Mouse (Mus musculus) megakaryocyte-erythroid progenitor cell, adult 5-6 weeks (primary cell): Measurements from ENCODE around the gene Smim20. TPM values are rescaled to one million over a fixed set of nuclear protein-coding genes. Genes with fewer than 3 reads are reported as not detected.

Experiments used
- ATAC-seq: replicated peaks from 2 replicates; pipeline ENCODE4 v1.8.0; 2016; ENCODE audit warnings: mild to moderate bottlenecking, inconsistent platforms; ENCODE audit not compliant: severe bottlenecking, poor library complexity, low FRiP score, low TSS enrichment
- total RNA-seq, 2 experiments: library from RNA; stranded (forward) in 1 of 2; stranded (reverse) in 1 of 2; fragments of 200-1000, 215-1000 nt in 1 of 2; fragments of >200 nt in 1 of 2; fragmentation: Nextera tagmentation in 1 of 2; gene quantifications; 2 replicates each; pipeline ENCODE4 v1.2.3; 2014 to 2017

Smim20 gene
- total RNA-seq, 2 experiments from 2014 or later = 30.0 to 92.9 TPM

DNA sequence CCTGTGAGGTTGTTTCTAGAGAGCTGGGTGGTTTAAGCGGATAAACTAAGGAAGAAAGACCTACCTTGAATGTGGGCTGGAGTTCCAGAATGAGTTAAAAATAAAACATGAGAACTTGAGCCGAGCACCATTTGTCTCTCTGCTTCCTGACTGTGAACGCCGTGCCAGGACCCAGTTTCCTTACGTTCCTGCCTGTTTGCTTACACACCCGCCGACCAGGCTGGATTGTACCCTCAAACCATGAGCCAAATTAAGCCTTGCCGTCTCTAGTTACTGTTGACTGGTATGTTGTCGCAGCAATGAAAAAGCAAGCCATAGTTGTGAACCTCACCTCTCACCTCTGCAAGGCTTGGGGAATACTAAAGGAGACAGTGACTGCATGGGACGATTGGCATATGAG, 4.9 kb upstream of the Smim20 start:
- no peak for ATAC-seq

DNA sequence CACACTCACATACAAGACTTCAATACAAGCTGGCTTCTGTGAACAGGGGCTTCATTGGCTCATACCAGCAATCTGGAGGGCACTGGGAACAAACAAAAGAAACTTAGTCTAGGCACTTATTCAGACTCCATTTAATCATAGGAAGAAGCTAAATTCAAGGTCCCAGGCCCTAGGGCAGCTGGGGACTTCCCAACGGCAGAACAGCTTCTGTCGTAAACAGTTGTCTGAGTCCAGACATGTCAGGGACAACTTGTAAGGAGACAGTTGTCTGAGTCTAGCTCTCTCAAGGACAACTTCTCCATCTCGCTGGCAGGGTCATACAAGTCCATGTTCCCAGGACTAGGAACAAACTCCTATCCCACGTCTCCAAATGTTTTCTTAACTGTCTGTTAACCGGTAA, 2.8 kb upstream of the Smim20 start:
- no peak for ATAC-seq

DNA sequence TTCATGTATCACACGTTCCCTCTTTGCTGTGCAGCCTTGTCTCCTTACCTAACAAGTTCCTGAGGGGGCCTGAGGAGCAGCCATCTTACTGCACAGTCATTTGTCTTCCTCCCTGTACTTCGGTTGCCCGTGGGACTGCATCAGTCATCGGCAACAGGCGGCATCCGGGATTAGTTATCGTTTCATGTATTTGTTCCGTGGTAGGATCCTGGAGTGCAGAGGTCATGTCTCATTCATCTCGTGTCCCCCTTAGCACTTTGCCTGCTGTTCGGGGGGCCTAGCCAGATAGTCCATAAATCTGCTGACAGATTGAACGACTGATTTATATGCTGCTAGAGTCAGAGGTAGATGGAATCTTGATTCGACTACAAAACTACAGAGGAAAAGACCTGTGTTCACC, 1.1 kb upstream of the Smim20 start:
- ATAC-seq = no peak

DNA sequence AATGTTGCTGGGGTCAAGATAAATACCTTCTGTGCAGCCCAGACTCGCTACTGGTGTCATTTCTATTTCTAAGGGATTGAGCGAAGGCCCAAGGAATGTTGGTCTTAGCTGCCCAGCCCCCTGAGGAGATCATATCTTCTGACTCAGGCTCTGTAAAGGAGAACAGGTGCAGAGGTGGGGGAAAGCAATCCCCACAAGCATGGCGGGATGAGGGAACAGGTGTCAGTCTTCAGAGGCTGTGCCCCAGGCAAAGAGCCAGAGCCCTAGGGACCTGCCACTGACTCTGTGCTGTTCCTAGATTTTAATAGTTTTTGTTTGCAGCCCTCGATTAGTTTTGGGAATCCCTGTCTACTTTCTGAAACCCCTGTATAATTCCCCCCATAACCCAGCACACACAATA, 702 bp upstream of the Smim20 start:
- no peak for ATAC-seq

DNA sequence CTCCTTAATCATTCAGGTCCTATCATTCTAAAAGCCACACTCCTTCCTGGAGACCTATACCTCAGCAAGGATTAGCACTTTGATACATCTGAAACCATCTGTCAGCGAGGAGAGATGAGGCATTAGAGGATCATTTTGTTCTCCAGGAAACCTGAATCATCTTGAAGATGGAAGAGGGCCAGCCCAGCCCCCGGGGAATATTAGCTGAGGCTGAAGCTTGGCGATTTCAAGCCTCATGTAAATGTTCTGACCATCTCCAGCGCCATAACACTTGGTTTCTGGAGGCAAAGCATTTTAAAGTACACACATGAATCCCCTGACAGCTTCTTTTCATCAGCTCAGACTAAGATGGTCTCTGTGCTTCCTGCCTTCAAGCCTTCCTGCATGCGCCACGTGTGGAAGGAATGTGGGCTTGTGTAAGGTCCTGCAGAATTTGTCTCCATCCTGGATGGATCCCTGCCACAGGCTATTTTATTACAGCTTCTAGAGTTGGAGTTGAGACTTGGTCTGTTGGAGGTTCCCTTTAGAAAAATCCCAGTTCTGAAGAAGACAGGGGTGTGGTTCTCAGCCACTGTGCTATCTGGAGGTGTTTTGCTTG, 1.3 kb downstream of the Smim20 start:
- ATAC-seq = no peak

DNA sequence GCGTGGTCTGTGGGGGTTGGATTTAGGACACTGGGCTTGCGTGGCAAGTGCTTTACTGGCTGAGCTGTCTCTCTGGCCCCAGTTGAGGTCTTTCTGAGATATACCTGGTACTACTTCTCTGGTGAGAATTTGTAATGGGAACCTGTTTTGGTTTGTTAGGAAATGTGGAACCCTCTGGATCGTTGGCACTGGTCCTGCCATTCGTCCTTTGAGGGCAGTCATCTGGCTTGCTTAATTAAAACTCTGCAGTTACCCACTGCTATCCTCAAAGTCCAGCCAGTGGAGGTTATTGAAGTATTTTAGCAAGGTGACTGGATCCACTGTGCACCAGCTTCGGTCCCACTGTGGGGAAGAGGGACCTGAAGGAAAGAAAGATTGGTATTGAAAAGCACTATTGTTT, 2.9 kb downstream of the Smim20 start:
- ATAC-seq = no peak

DNA sequence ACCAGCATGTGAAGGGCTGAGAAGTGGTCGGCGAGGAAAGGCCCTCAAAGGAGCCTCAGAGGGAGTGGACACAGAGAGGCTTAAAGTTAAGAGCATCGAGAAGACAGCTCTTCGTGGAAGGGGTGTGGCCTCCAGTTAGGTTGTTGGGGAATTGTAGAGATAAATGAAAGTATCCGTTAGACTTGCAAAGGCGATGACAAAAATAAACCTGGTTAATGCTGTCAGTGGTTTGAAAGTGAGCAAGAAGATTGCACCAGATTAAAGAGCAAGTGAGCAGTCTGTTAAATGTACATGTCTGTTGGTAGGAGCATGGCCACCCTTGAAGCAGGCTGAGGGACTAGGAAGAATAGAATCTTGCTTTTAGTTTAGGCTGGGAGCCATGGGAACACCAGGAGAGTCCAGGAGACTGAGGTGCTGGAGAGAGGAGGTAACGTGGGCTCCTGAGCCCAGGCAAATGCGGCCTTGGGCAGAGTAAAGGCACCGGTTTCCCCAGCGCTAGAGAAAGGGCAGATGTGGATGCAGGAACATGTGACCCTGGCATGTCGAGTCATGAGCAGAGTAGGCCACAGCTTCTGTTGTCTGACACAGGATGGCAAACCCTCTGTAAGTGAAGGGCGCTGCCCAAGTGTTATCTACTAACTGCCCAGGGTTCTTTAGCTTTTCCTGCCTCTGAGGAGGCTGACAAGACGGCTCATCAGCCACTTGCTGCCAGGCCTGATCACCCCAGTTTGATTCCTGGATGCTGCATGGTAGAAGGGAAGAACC, 4.2 kb downstream of the Smim20 start:
- ATAC-seq = peak; percentile 65

DNA sequence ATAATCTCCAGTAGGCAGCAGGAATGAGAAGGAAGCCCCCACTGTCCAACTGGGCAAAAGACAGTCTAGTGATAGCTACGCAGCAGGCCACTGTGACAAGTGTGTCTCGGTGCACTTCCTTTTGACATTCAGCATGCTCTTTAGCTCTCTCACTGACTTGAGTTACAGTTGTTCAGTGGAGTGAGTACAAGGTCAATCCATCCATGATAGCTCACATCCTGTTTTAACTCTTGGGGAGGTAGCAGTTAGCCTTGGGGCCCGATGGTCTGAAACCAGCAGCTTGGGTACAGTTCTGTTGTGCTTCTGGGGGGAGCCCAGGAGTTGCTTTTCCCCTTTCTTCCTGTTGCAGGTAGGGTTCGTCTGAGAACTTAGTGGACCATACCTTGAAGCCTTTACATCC, 5.7 kb downstream of the Smim20 start:
- ATAC-seq = no peak

DNA sequence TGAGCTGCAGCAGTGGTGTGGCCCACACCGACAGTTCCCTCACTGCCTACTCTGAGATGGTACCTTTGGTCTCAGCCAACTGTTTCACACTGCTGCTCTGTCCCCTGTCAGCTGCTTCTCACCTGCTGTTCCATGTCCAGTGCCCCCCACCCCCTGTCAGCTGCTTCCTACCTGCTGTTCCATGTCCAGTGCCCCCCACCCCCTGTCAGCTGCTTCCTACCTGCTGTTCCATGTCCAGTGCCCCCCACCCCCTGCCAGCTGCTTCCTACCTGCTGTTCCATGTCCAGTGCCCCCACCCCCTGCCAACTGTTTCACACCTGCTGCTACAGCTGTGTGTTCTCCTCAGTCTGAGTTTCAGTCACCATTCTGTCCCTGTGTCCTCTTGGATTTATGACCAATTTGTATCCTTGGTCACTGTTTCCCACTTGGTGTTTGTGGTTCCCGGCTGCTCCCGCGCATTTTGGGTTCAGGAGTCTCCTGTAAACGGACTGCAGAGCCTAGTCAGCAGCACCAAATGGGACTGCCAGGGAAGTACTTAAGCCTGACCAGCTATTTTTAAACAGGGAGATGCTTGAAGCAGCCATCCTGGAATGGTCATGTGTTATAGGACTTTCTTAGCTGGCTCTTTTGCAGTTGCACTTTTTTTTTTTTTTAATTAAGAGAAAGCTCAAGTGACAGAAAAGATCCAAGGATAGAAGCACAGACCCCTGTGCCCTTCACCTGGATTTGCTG, 7.0 kb downstream of the Smim20 start:
- ATAC-seq = no peak

DNA sequence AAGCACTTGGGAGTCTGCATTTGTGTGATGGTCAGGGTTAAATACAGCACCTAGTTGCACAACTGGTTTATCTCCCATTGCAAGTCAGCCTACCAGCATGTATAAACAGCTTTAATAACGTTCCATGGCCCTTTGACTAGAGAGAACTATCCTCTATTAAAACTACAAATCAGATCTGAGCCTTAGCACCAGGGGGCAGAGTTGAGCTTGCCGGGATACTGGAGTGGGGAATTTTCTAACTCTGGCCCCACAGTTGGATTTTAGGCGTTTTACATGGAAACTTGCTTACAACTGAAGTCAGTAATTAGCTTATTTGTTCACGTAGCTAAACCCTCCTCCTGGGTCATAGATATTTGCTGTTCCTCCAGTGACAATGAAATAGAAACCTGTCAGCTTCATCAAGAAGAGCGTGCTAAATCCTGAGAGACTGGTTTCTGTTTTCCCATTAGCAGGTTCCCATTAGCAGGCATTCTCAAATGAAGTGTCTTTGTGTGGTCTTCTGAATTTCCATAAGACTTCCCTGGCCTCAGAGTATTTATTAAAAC, 8.0 kb downstream of the Smim20 start:
- no peak for ATAC-seq

DNA sequence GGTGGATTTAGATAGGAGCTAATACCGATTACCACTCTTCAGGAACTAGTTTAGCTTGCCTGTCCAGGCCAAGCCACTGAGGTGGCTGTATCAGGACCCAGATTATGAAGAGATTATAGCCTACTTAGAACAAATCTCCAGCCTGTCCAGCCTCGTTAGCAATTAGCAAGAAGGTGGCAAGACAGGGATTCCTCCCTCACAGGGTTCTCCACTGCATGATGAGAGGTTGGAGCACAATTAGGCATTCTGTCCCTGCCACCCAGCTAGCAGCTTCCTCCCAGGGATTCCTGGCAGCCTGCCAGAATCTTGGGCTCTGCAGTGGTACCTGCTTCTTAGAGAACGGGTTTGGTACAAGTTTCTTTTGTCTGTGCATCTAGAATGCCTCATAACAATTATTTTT, 8.5 kb downstream of the Smim20 start:
- no peak for ATAC-seq

DNA sequence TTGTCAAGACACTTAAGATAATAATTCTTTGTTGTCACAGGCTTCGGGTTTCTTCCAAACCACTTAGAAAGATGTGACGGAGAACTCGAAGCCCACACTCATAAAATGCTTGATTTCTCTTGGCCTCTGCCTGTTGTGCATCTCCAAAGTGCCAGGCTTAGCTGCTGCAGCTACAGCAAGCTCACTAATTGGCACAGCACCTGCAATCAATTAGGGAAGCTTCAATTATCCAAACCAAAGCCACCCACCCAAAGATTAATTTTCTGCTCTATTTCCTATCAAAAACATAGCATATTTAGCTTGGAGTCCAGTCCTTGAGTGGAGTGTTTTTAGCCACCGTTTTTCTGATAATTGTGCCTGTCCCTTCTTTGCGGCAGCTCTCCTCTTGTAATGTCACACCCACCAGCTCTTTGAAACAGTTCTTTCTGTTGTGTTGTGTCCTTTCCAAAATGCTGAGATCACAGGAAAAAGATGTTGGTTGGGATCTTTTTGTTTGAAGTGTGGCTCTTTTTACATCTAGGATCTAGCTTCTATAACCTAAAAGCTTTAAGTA, 9.7 kb downstream of the Smim20 start:
- no peak for ATAC-seq

DNA sequence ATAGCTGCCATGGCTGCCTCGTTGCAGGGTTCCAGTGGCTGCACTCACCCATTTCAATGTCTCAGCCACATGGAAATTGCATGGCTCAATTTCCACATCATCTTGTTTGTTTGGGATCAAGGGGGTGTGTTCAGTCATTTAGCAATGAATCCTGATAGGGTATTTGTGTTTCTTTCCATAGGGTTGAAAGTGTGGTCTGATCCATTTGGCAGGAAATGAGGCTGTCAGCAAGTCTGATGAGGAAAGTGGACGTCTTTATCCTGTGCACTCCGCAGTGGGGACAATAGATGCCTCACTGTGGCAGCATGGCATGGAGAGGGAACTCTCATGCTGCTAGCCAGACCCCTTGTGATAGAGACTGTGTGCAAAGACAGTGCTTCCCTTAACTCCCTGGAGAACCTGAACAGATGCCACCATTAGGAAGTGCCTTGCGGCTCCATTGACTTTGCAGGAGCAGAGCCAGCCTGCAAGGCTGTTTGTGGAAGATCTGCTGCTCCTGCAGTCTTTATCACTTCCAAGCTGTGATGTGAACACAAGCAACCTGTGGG, 10.9 kb downstream of the Smim20 start:
- no peak for ATAC-seq

DNA sequence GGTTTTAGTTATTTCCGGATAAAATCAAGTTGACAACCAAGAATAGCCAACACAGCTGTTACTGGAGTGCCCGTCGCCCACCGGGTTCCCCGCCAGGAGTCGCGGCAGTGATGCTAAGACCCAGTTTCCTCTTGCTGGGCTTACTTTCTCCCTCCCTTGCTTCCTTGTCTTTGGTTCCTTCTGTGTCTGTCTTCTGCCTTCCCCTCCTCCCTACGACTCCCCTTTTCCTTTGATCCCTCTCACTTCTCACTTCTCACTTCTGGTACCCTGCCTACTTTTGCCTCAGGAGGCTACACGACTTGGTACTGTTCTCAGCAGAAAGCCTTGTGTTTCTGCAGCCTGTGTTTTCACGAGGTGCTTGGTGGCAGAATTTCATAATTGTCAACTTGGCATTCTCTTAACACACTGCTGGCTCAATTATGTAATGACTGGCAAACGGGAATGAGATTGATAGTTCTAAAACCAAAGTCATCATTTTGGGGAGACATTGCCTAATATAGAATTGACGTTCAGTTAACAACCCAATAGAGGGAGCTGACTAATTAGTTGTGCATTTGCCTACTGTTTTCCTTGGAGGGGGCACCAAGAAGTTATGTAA, 12.4 kb downstream of the Smim20 start:
- no peak for ATAC-seq

DNA sequence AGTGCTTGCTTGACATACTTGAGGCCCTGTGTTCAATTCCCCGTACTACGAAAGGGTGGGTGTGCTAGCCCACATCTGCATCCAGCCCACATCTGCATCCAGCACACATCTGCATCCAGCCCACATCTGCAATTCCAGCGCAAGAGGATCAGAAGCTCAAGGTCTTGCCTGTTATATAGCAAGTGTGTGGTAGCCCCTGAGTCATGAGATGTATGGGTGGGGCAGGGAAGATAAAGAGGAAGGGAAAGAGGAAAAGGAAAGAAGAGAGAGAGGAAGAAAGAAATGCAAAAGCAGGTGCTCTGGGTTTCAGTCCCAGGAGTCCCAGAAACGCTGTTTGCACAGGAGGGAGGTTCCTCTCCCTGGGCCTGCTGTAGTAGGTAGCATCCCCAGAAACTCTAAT, 15.6 kb downstream of the Smim20 start:
- no peak for ATAC-seq

DNA sequence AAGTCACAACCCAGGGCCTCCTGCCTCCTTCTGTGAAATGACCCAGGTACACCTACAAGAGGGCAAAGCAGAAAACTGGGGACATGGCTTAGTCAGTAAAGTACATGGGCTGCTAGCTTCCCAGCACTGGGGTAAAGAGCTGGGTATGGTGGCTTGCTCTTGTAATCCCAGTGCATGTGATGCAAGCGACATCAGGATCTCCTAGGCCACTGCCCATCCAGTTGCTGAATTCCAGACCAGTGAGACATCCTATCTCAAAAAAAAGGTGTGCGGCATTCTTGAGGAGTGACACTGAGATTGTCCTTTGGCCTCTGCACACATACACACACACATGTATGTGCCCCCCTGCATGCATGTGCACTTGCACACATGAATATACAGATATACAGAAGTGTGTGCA, 19.5 kb downstream of the Smim20 start:
- ATAC-seq = no peak

DNA sequence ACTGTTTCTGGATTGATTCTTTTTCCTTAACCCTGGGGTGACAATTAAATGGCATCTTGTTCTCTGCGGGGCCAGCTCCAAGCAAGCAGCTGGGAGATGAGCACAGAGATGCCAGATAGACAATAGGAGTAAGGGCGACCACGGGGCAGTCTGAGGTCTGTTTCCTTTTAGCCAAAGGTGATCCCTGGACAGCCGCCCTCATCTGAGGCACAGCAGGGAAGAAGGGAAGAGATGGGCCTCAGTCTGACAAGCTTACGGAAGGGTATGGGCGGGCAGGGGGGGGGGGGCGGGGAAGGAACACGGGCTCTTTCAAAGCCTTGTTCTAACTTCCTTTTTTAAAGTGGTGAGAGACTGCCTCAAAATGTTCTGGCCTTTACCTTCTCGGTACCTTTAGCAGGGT, 22.6 kb downstream of the Smim20 start:
- ATAC-seq = no peak

DNA sequence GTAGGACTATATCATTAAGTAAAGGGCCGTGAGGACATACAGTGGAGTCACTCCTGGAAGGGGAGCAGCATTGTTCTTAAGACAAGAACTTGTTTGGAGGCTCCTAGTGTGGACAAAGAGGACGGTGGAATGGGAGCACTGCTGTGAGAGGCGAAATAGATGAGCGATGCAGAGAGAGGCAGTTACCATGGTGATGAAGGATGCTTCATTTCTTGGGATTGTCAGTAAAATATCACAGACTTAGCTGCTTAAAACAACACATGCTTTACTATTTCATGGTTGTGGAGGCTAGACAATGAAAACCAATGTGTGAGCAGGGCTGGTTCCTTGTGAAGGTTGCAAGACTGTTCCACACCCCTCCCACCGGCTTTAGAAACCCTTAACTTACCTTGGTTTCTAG, 27.7 kb downstream of the Smim20 start:
- ATAC-seq = no peak

DNA sequence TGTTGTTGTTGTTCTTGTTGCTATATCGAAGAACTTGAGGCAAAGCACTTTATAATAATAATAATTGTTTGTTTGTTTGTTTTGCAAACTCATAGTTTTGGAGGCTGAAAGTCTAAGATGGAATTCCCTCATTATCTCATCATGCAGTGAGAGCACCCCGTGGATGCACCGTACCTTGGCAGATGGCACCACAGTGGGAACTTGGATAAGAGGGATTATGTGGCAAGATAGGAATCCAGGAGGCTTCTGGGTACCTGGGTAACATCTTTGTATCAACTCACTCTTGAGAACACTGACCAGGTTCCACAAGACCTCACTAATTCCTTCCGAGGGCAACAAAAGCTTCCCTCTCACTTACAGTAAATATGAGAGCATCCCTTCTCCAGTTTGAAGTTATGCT, 30.1 kb downstream of the Smim20 start:
- ATAC-seq = no peak

DNA sequence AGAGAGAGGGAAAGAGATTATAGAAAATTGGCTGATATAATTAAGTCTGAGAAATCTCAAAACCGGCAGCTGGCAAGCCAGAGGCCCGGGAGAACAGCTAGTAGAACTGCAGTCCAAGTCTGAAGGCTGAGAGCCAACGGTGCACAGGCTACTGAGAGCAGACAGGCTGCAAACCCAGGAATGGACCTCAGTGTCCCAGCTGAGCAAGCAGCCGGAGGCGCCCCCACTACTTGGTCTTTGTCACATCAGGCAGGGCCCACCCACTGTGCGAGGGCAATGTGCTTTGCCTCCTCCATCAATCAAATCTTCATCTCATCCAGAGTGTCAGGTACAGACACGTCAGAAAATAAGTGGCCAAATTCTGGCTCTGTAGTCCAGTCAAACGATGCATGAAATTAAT, 34.6 kb downstream of the Smim20 start:
- ATAC-seq = no peak
